Mouse (Mus musculus) heart, adult 2 months (tissue): ENCODE measurements around the gene Pcbp4. TPM values are rescaled to one million over a fixed set of nuclear protein-coding genes. Genes with fewer than 3 reads are reported as not detected.

ENCODE experiments used
- DNase-seq, 2 experiments: peaks; one replicate each; pipeline ENCODE4 v3.0.0; 2021
- H3K27ac ChIP-seq: fragments of 200-600 bp; 2 replicates; pipeline ENCODE4 v1.8.1; 2022
- H3K27me3 ChIP-seq: fragments of 200-500 bp; 2 replicates; pipeline ENCODE4 v1.6.1; 2012; ENCODE audit warnings: mild to moderate bottlenecking, low read length, inconsistent platforms, mixed read lengths; ENCODE audit not compliant: control insufficient read depth, insufficient read depth
- H3K36me3 ChIP-seq: fragments of 200-500 bp; 2 replicates; pipeline ENCODE4 v1.6.1; 2012; ENCODE audit warnings: low read length, inconsistent platforms; ENCODE audit not compliant: control insufficient read depth, insufficient read depth
- H3K4me1 ChIP-seq: fragments of 200-500 bp; 2 replicates; pipeline ENCODE4 v1.6.1; 2011; ENCODE audit warnings: low read length; ENCODE audit not compliant: control insufficient read depth, insufficient read depth
- H3K4me3 ChIP-seq: fragments of 200-600 bp; 2 replicates; pipeline ENCODE4 v1.8.1; 2022
- H3K79me2 ChIP-seq: fragments of 200-500 bp; replicated peaks from 2 replicates; pipeline ENCODE4 v1.6.1; 2012; ENCODE audit warnings: mild to moderate bottlenecking, inconsistent platforms, low read length, moderate library complexity, mixed read lengths; ENCODE audit not compliant: control insufficient read depth, insufficient read depth
- H3K9ac ChIP-seq: fragments of 200-500 bp; 2 replicates; pipeline ENCODE4 v1.6.1; 2012; ENCODE audit warnings: low read depth, mild to moderate bottlenecking, control low read depth, inconsistent platforms, low read length, mixed read lengths
- CTCF ChIP-seq: fragments of 200-600 bp; IDR thresholded peaks from 2 replicates; pipeline ENCODE4 v1.8.1; 2022; ENCODE audit warnings: antibody characterized with exemption, mild to moderate bottlenecking, moderate library complexity
- EP300 ChIP-seq: fragments of 200-500 bp; IDR thresholded peaks from 2 replicates; pipeline ENCODE4 v1.6.1; 2011; ENCODE audit warnings: low read depth, low read length, control low read depth; ENCODE audit not compliant: insufficient read depth
- POLR2A ChIP-seq: fragments of 200-500 bp; IDR thresholded peaks from 2 replicates; pipeline ENCODE4 v1.6.1; 2011; ENCODE audit warnings: mild to moderate bottlenecking, low read depth, low read length, control low read depth; ENCODE audit not compliant: insufficient read depth
- WGBS: fragments of 180-500 bp; shearing (Covaris S2); methylation state at CpG from one replicate; pipeline ENCODE4 v1.1.7; 2018; 5-methylcytosine and 5-hydroxymethylcytosine counted together
- intact Hi-C: fragments of 180-260 bp; cut with DNase I; formaldehyde crosslinking; loops from one replicate; pipeline ENCODE4 v1.15.1; 2025
- polyA plus RNA-seq: library from polyadenylated mRNA; depleted of rRNA; stranded (reverse); fragments of >200 nt; gene quantifications from 2 replicates; pipeline ENCODE4 v1.2.3, GENCODE M21; 2012
- total RNA-seq, 2 experiments: library from RNA; stranded (reverse); gene quantifications; 2 replicates each; pipeline ENCODE4 v1.2.3; 2021

Pcbp4 gene
- total and polyA plus RNA-seq, 3 experiments = 70.0 to 92.8 (median 74.6) TPM

DNA sequence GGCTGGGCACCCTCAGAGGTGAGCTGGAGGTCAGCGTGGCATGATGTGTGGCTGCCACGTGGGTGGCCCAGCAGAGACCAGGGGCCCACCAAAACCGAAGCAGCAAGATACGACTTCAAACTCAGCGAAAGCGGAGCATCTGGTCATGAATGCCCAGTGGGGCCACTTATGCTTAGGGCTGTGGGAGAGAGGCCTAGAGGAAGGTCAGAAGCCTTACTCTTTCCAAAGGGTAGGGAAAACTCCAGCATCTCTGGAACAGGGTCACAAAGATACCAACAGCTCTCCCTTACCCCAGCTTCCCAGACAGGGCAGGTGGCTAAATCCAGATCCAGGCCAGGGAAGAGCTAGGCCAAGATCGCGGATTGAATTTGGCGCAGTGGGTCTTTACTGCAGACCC, 4.1 kb downstream of the Pcbp4 start:
- Histone ChIP-seq H3K36me3 (no peaks in the 10 kb centered on the region), H3K27ac (peak overlapping the region; percentile 82), H3K79me2 (0 out of 2 replicates have a peak, but pooled peaks cover 2% of the 10 kb centered on the region), H3K4me3 (no peak overlapping the region), H3K4me1 (peaks cover 10% of the 10 kb centered on the region), H3K9ac (no peak overlapping the region; the same call in 1 of the 2 replicates), H3K27me3 (no peaks in the 10 kb centered on the region)
- no peak for DNase-seq
- 76% methylated on average over 9 of the region's 9 CpGs for WGBS
- no peak for TF ChIP-seq CTCF
- no peak for TF ChIP-seq POLR2A
- TF ChIP-seq EP300 = no peak
- intact Hi-C loops = no loop called here

DNA sequence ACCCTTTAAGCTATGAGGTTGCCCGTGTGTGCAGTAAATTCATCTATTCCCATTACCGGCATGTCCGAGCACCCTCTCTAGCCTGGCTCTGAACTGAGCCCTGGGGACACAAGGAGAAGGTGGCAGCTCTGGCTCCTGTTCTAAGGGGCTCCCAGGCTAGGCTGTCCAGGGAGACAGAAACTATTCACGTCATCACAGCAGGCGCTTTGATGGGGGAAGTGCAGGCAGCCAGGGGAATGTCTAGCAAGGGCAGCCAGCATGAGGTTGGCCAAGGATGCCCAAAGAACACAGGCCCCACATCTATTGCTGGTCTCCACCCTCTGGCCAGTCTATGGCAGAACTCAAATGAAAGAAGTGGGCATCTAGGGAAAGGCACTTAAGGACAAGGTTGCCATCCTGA, 4.8 kb downstream of the Pcbp4 start:
- Histone ChIP-seq H3K4me1 (peaks cover 10% of the 10 kb centered on the region), H3K36me3 (no peaks in the 10 kb centered on the region), H3K9ac (no peak overlapping the region), H3K79me2 (0 out of 2 replicates have a peak, but pooled peaks cover 2% of the 10 kb centered on the region), H3K27ac (peak overlapping the region; percentile 82), H3K4me3 (no peak overlapping the region), H3K27me3 (no peaks in the 10 kb centered on the region)
- intact Hi-C loops = no loop called here
- 61% methylated on average over 5 of the region's 5 CpGs for WGBS
- TF ChIP-seq CTCF (peak; percentile 12; the same call in 1 of the 2 replicates), POLR2A (peak; percentile 48; the same call in 1 of the 2 replicates), EP300 (0 out of 2 replicates have a peak, but pooled peaks have one; percentile 60)
- peak in 1 of 2 experiments; percentile 77 for DNase-seq

DNA sequence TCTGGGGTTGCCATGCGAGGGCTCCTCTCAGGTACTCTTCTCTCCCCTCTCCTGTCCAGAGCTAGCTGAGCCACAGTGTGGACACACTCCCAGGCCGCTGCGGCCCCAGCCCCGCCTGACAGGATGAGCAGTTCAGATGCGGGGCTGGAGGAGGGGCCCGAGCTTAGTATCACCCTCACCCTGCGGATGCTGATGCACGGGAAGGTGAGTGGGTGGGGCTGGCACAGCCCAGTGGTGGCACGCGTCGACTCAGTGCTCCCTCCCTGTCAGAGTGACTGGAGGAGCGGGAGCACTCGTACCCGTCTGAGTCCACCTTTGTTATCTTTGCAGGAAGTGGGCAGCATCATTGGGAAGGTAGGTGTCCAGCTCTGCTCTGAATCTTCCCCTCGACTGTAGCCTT, 6.9 kb downstream of the Pcbp4 start:
- Histone ChIP-seq H3K36me3 (no peaks in the 10 kb centered on the region), H3K27me3 (no peaks in the 10 kb centered on the region), H3K9ac (no peak overlapping the region), H3K79me2 (0 out of 2 replicates have a peak, but pooled peaks cover 2% of the 10 kb centered on the region), H3K4me1 (peaks cover 3% of the 10 kb centered on the region; the same call in 1 of the 2 replicates), H3K4me3 (no peak overlapping the region), H3K27ac (no peak overlapping the region)
- intact Hi-C loops = no loop called here
- WGBS = 76% methylated on average over 15 of the region's 15 CpGs
- no peak for TF ChIP-seq POLR2A
- TF ChIP-seq CTCF = no peak
- no peak for TF ChIP-seq EP300
- DNase-seq = no peak

DNA sequence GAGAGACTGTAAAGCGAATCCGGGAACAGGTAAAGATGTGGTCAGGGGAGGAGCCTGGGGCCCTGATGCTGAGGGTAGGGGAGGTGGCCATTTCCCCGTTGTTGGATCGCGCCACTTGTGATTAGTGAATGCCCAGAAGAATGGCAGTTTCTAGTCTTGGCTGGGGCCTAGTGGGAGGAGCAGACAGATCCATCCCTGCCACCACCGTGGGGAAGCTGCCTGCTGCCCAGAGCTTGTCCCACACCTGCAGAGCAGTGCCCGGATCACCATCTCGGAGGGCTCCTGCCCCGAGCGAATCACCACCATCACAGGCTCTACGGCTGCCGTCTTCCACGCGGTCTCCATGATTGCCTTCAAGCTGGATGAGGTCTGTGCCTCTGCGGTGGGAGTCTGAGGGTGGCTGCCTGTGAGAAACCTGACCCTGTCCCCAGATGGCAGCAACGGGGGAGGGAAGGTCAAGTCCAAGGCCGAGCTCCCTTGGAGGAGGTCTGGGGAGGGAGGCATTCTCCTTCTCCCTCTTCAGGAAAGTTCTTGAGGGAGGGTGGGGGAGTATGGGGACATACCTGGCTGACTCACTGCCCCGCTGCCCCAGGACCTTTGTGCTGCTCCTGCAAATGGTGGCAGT, 7.4 kb downstream of the Pcbp4 start:
- Histone ChIP-seq H3K27me3 (no peaks in the 10 kb centered on the region), H3K4me3 (no peak overlapping the region), H3K27ac (no peak overlapping the region), H3K36me3 (no peaks in the 10 kb centered on the region), H3K9ac (no peak overlapping the region), H3K4me1 (peaks cover 3% of the 10 kb centered on the region; the same call in 1 of the 2 replicates), H3K79me2 (0 out of 2 replicates have a peak, but pooled peaks cover 2% of the 10 kb centered on the region)
- no peak for DNase-seq
- WGBS = 82% methylated on average over 18 of the region's 18 CpGs
- intact Hi-C loops = no loop called here
- no peak for TF ChIP-seq POLR2A
- no peak for TF ChIP-seq EP300
- TF ChIP-seq CTCF = no peak

DNA sequence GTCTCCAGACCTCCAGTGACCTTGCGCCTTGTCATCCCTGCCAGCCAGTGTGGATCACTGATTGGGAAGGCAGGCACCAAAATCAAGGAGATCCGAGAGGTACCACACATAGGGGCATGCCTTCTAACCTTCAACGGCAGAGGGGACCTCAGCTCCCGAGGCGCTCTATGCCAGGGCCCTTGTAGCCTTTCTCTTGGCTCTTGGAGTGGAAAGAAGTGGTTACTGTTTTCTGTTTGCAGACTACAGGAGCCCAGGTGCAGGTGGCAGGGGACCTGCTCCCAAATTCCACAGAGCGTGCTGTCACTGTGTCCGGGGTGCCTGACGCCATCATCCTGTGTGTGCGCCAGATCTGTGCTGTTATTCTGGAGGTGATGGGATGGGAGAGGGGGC, 7.9 kb downstream of the Pcbp4 start:
- H3K27me3 ChIP-seq = no peaks in the 10 kb centered on the region
- intact Hi-C loops = no loop called here
- no peaks in the 10 kb centered on the region for H3K36me3 ChIP-seq
- H3K79me2 ChIP-seq = 0 out of 2 replicates have a peak, but pooled peaks cover 2% of the 10 kb centered on the region
- H3K4me1 ChIP-seq = peaks cover 3% of the 10 kb centered on the region; the same call in 1 of the 2 replicates
- DNase-seq = no peak
- no peak overlapping the region for H3K4me3 ChIP-seq
- TF ChIP-seq POLR2A (no peak), CTCF (no peak), EP300 (no peak)
- no peak overlapping the region for H3K9ac ChIP-seq
- no peak overlapping the region for H3K27ac ChIP-seq
- WGBS = 95% methylated on average over 9 of the region's 9 CpGs

DNA sequence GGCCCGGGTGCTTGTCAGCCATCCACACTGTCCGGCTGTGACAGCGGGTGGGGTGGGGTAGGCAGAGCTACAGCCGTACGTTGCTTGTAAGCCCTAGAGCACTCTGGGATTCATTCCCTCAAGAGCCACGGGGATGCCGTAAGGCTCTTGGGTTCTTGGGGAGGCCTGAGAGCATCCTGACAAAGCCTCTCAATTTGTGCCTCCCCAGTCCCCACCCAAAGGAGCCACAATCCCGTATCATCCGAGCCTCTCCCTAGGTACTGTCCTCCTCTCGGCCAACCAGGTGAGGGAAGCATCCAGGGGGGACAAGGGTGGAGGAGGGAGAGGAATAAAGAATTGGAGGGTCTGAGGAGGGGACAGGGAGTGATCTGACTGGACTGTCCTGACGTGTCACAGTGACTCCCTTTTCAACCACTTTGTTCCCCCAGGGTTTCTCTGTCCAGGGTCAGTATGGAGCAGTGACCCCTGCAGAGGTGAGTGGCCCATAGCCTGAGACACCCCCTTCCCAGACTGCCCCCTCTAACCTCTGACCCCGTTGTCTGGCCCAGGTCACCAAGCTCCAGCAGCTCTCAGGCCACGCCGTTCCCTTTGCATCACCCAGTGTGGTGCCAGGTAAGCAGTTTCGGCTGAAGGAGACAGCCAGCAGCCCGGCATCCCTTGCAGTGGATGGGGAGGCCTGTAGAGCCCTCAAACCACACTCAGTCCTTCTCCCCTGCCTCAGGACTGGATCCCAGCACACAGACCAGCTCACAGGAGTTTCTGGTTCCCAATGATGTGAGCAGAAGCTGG, 8.7 kb downstream of the Pcbp4 start:
- H3K27me3 ChIP-seq = no peaks in the 10 kb centered on the region
- H3K9ac ChIP-seq = no peak overlapping the region
- H3K27ac ChIP-seq = no peak overlapping the region
- intact Hi-C loops = no loop called here
- H3K4me3 ChIP-seq = no peak overlapping the region
- DNase-seq = no peak
- H3K4me1 ChIP-seq = peaks cover 3% of the 10 kb centered on the region; the same call in 1 of the 2 replicates
- TF ChIP-seq POLR2A (no peak), CTCF (no peak), EP300 (no peak)
- no peaks in the 10 kb centered on the region for H3K36me3 ChIP-seq
- 0 out of 2 replicates have a peak, but pooled peaks cover 2% of the 10 kb centered on the region for H3K79me2 ChIP-seq
- 87% methylated on average over 16 of the region's 16 CpGs for WGBS
